Mouse (Mus musculus) limb, embryonic 11.5 days (tissue): ENCODE measurements around the gene Myt1. TPM values are rescaled to one million over a fixed set of nuclear protein-coding genes. Genes with fewer than 3 reads are reported as not detected.
A peak's percentile ranks its signal among the peaks of the same experiment; 100 is the strongest.

Experiments
- ATAC-seq: fragments of 200-750 bp; cut with Nextera tagmentation; 2 replicates; pipeline ENCODE4 v1.8.0; 2017; ENCODE audit warnings: low read depth; ENCODE audit not compliant: insufficient number of reproducible peaks, low FRiP score, low TSS enrichment
- DNase-seq: peaks from one replicate; pipeline ENCODE4 v3.0.0-alpha.2; 2015; ENCODE audit warnings: low spot score
- H3K27ac ChIP-seq: fragments of 300-500 bp; sonication (generic); replicated peaks from 2 replicates; pipeline ENCODE4 v1.5.1; 2014; ENCODE audit warnings: low read depth, mild to moderate bottlenecking, low read length
- H3K27me3 ChIP-seq: fragments of 300-500 bp; sonication (generic); 2 replicates; pipeline ENCODE4 v1.6.1; 2014; ENCODE audit warnings: mild to moderate bottlenecking, low read length, mixed read lengths; ENCODE audit not compliant: control insufficient read depth, insufficient read depth
- H3K36me3 ChIP-seq: fragments of 300-500 bp; sonication (generic); 2 replicates; pipeline ENCODE4 v1.6.1; 2014; ENCODE audit warnings: mild to moderate bottlenecking, low read length, moderate library complexity, mixed read lengths; ENCODE audit not compliant: control insufficient read depth, insufficient read depth
- H3K4me1 ChIP-seq: fragments of 300-500 bp; sonication (generic); 2 replicates; pipeline ENCODE4 v1.6.1; 2014; ENCODE audit warnings: low read length, mixed read lengths; ENCODE audit not compliant: control insufficient read depth, insufficient read depth
- H3K4me2 ChIP-seq: fragments of 300-500 bp; sonication (generic); 2 replicates; pipeline ENCODE4 v1.6.1; 2014; ENCODE audit warnings: low read depth, mild to moderate bottlenecking, moderate library complexity; ENCODE audit not compliant: severe bottlenecking
- H3K4me3 ChIP-seq: fragments of 300-500 bp; sonication (generic); 2 replicates; pipeline ENCODE4 v1.5.1; 2014; ENCODE audit warnings: low read depth, low read length
- H3K9ac ChIP-seq: fragments of 300-500 bp; sonication (generic); 2 replicates; pipeline ENCODE4 v1.6.1; 2014; ENCODE audit warnings: mild to moderate bottlenecking, low read length
- H3K9me3 ChIP-seq: fragments of 300-500 bp; sonication (generic); 2 replicates; pipeline ENCODE4 v1.6.1; 2016; ENCODE audit warnings: low read length; ENCODE audit not compliant: control insufficient read depth
- WGBS: fragments of 180-500 bp; shearing (Covaris S2); extraction: QIAGEN DNeasy Blood & Tissue Kit; methylation state at CpG from one replicate; pipeline ENCODE4 v1.1.7; 2014; 5-methylcytosine and 5-hydroxymethylcytosine counted together
- polyA plus RNA-seq: library from polyadenylated mRNA; unstranded; fragments of >200 nt; fragmentation: Nextera tagmentation; extraction: Ambion mirVana; gene quantifications from 2 replicates; pipeline ENCODE4 v1.2.1, GENCODE M21; 2014

Gene Myt1
- polyA plus RNA-seq, 1 experiment from 2014 or later: 0.08 TPM

GRCm38 (mm10) chr2:181727659-181728262 lies 35.4 kb upstream of the Myt1 start:
- 59% methylated on average over 9 of the region's 9 CpGs for WGBS
- H3K4me2 ChIP-seq: no peak overlapping the region

GRCm38 (mm10) chr2:181730051-181730450 lies 33.1 kb upstream of the Myt1 start:
- Histone ChIP-seq H3K27ac (no peak overlapping the region), H3K9me3 (no peaks in the 10 kb centered on the region), H3K4me2 (no peak overlapping the region), H3K36me3 (no peaks in the 10 kb centered on the region), H3K27me3 (no peaks in the 10 kb centered on the region), H3K4me3 (no peak overlapping the region), H3K9ac (no peak overlapping the region), H3K4me1 (no peaks in the 10 kb centered on the region)
- ATAC-seq (no peak), DNase-seq (no peak)
- WGBS: 63% methylated on average over 3 of the region's 3 CpGs

More at GRCm38 (mm10) chr2:181727659-181728262, 35.4 kb upstream of the Myt1 start:
- no peaks in the 10 kb centered on the region for H3K4me1 ChIP-seq
- ATAC-seq (no peak), DNase-seq (no peak)
- no peak overlapping the region for H3K4me3 ChIP-seq
- no peaks in the 10 kb centered on the region for H3K27me3 ChIP-seq
- H3K9me3 ChIP-seq: no peaks in the 10 kb centered on the region
- no peak overlapping the region for H3K27ac ChIP-seq
- H3K9ac ChIP-seq: no peak overlapping the region
- no peaks in the 10 kb centered on the region for H3K36me3 ChIP-seq

- no peak for DNase-seq
- Histone ChIP-seq H3K4me2 (no peak overlapping the region), H3K4me3 (no peak overlapping the region), H3K27me3 (no peaks in the 10 kb centered on the region), H3K9ac (no peak overlapping the region), H3K4me1 (no peaks in the 10 kb centered on the region), H3K27ac (no peak overlapping the region), H3K9me3 (no peaks in the 10 kb centered on the region), H3K36me3 (no peaks in the 10 kb centered on the region)
- WGBS: 73% methylated on average over 1 of the region's 1 CpGs
- ATAC-seq: no peak
Measured at GRCm38 (mm10) chr2:181752626-181753025, 10.5 kb upstream of the Myt1 start.

GRCm38 (mm10) chr2:181758147-181758725 lies 4.9 kb upstream of the Myt1 start:
- Histone ChIP-seq H3K9ac (no peak overlapping the region), H3K4me2 (no peak overlapping the region), H3K4me3 (no peak overlapping the region), H3K4me1 (no peaks in the 10 kb centered on the region), H3K9me3 (no peaks in the 10 kb centered on the region), H3K27ac (no peak overlapping the region), H3K36me3 (no peaks in the 10 kb centered on the region), H3K27me3 (no peaks in the 10 kb centered on the region)
- DNase-seq: no peak
- no peak for ATAC-seq
- 63% methylated on average over 2 of the region's 2 CpGs for WGBS

- Histone ChIP-seq H3K9ac (no peak overlapping the region), H3K4me2 (no peak overlapping the region), H3K9me3 (no peaks in the 10 kb centered on the region), H3K4me3 (no peak overlapping the region), H3K27me3 (no peaks in the 10 kb centered on the region), H3K27ac (no peak overlapping the region), H3K4me1 (0 out of 2 replicates have a peak, but pooled peaks cover 3% of the 10 kb centered on the region), H3K36me3 (no peaks in the 10 kb centered on the region)
- WGBS: 62% methylated on average over 4 of the region's 4 CpGs
- ATAC-seq: no peak
- DNase-seq: no peak
Measured at GRCm38 (mm10) chr2:181759041-181759440, 4.1 kb upstream of the Myt1 start.

- Histone ChIP-seq H3K9me3 (no peaks in the 10 kb centered on the region), H3K4me3 (no peak overlapping the region), H3K4me1 (0 out of 2 replicates have a peak, but pooled peaks cover 3% of the 10 kb centered on the region), H3K9ac (no peak overlapping the region), H3K36me3 (no peaks in the 10 kb centered on the region), H3K27me3 (no peaks in the 10 kb centered on the region), H3K27ac (no peak overlapping the region), H3K4me2 (no peak overlapping the region)
- ATAC-seq: no peak
- 30% methylated on average over 14 of the region's 14 CpGs for WGBS
- DNase-seq: no peak
Measured at GRCm38 (mm10) chr2:181763886-181764527, 875 bp downstream of the Myt1 start.

- Histone ChIP-seq H3K9me3 (no peaks in the 10 kb centered on the region), H3K36me3 (no peaks in the 10 kb centered on the region), H3K27ac (no peak overlapping the region), H3K4me3 (no peak overlapping the region), H3K4me2 (no peak overlapping the region), H3K27me3 (no peaks in the 10 kb centered on the region), H3K4me1 (0 out of 2 replicates have a peak, but pooled peaks cover 3% of the 10 kb centered on the region), H3K9ac (no peak overlapping the region)
- WGBS: 2% methylated on average over 10 of the region's 10 CpGs
- ATAC-seq: no peak
- peak; percentile 73 for DNase-seq
Measured at GRCm38 (mm10) chr2:181764600-181764999, 1.5 kb downstream of the Myt1 start.

GRCm38 (mm10) chr2:181765251-181765650 lies 2.1 kb downstream of the Myt1 start:
- no peaks in the 10 kb centered on the region for H3K9me3 ChIP-seq
- H3K9ac ChIP-seq: no peak overlapping the region
- H3K4me2 ChIP-seq: no peak overlapping the region
- WGBS: 82% methylated on average over 4 of the region's 4 CpGs
- no peak overlapping the region for H3K27ac ChIP-seq
- H3K36me3 ChIP-seq: no peaks in the 10 kb centered on the region
- H3K27me3 ChIP-seq: no peaks in the 10 kb centered on the region
- 0 out of 2 replicates have a peak, but pooled peaks cover 3% of the 10 kb centered on the region for H3K4me1 ChIP-seq
- no peak for ATAC-seq
- DNase-seq: no peak
- no peak overlapping the region for H3K4me3 ChIP-seq
